Mouse (Mus musculus): Measurements from ENCODE around the gene Spdef.

GRCm38 (mm10) chr17:27726527-27726926 lies 2.2 kb downstream of the Spdef start:
- TF ChIP-seq GATA1 (IDR thresholded peaks at IDR 0.05; ENCODE audit: borderline replicate concordance, low read length) (no peak), CTCF (IDR thresholded peaks at IDR 0.05; ENCODE audit: low read depth, low read length) (no peak), TAL1 (conservative IDR thresholded peaks at IDR 0.05; ENCODE audit: low read depth, low read length) (no peak), GATA2 (IDR thresholded peaks at IDR 0.05; ENCODE audit: borderline replicate concordance, low read depth, low read length) (no peak)

Data from G1E (cell line).